Mouse (Mus musculus): Measurements from ENCODE around the gene Mettl7b.

- no peak for TF ChIP-seq CTCF (IDR thresholded peaks at IDR 0.05)
- no peak for TF ChIP-seq POLR2A (IDR thresholded peaks at IDR 0.05; ENCODE audit: insufficient read depth, low read depth, low read length)
- no peak for TF ChIP-seq EP300 (IDR thresholded peaks at IDR 0.05; ENCODE audit: insufficient read depth, low read depth, low read length)
Measured at GRCm38 (mm10) chr10:128910066-128910841, 50.5 kb downstream of the Mettl7b start.
